Mouse (Mus musculus): Measurements from ENCODE around the gene Slc39a13. TPM values are rescaled to one million over a fixed set of nuclear protein-coding genes. Genes with fewer than 3 reads are reported as not detected.

Slc39a13 gene
- total RNA-seq, 2 experiments from 2014 or later, result 16.9 to 19.9 TPM

DNA sequence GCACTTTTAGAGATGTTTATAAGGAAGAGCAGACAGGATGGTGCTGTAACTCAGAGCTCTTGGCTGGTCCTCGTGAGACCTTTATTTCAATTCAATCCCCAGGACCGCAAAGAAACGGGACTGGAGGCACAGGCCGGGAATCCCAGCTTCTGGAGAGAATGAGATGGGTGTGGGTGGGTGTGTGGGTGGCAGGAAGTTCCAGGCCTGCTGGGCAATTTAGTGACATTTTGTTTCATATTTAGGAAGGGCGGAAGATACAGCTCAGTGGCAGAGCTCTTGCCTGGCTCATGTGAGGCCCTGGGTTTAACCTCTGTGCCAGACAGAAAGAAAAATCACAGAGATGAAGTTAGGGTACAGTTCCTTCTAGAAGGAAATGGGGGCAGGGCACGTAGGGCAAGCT, 20.0 kb upstream of the Slc39a13 start:
- DNase-seq (ENCODE audit: low spot score), result no peak

DNA sequence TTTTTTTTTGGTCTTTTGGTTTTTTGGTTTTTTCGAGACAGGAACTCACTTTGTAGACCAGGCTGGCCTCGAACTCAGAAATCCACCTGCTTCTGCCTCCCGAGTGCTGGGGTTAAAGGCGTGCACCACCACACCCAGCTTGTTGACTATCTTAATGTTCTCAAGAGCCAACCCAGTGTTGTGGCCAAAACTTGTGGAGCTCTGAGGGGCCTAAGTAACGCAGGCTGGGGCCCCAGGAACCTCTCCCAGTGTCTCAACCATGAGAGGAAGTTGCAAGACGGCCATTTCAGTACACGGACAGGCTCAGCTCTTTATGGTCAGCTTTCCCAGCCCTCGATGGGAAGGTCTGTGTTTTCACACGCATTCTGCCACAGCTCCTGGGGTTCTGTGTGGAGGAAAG, 18.8 kb upstream of the Slc39a13 start:
- no peak for DNase-seq (ENCODE audit: low spot score)

DNA sequence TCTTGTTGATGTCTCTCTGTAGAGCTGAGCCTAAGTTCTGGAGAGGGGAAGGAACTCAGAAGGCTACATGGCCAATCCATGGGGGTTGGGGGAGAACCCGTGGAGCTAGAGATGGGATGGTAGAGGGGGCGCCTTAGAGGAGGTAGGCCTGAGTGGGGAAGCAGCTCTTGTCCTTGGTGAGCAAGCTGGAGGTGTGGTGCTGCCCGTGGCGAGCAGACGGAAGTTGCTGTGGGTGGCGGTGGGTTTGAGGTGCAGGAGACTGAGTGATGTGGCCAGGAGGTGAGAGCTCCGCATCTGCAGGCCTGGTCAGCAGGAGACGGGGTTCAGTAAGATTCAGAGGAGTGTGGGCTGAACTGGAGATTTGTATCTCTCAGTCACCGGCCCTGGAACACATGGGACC, 17.2 kb upstream of the Slc39a13 start:
- no peak for DNase-seq (ENCODE audit: low spot score)

DNA sequence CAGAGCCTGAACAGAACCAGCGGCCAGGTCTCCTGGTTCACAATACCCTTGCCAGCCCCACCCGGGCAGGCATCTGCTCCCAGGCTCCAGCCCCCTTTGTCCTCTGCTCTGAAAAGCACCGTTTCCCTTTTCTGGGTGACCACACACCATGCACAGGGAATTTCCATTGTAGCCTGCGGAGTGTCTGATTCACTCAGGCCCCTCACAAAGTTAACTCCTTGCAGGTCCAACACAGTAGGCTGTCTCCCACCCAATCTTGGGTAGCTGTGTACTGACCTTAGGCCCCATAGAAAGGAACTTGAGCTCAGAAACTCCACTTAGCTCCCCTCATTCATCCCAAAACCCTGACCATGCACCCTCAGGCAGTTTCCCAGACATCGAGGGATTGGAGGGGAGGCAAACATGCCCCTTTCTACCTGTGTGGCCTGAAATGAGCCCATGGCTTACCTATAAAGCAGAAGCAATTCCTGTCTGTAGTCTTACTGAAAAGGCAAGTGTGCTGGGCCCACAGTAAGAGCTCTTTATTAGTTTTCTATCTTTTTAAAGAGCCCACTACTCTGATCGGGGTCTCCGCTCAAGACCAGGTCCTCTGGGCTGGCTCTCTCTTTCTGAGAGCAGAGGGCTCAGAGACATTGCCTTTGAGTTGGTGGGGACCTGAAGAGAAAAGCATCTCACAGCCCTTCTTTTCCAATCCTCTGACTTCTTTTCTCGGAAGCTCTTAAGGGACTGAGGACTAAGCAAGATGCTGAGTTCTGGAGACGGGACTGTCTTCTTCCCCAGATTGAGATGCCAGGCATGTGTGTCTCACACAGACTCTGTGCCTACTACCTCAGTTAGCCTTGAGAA, 16.4 kb upstream of the Slc39a13 start:
- DNase-seq (ENCODE audit: low spot score), result no peak

DNA sequence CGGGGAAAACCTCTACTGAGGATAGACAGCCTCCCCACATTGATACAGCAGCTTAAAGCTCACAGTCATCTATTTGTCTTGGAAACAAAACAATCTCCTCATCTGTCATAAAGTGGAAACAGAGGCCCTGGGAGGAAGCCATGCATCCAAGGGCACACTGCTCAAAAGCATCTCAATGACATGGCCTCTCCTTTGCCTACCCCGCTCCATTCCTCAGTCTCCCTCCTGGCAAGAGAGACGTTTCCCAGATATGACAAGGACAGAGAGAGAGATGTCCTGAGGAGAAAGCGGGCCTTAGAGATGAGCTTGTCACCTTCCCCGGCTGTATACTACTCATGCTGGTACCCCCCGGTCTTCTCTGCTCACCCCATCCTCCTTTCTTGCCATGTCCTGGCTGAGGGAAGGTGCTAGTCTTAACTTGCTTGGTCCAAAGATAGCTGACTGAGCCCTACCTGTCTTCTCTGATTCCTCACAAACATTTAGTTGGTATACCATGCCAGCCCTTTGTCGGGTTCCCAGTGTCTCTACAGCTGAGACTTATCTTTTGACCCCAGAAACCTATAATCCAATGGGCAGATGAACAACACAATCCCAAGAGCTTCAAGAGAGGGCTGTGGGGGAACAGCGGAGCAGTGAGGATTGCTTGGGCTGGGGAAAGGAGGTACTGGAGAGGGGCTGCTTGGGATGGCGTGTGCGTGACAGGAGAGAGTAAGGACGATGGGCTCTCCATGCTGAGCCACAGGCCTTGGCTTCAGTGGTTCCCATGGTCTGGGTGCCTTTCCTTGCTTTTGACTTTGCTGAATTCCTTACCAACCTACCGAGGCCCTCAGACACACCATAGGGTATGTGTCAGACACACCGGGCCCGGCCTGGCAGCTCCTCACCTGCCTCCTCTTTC, 15.5 kb upstream of the Slc39a13 start:
- no peak for DNase-seq (ENCODE audit: low spot score)

DNA sequence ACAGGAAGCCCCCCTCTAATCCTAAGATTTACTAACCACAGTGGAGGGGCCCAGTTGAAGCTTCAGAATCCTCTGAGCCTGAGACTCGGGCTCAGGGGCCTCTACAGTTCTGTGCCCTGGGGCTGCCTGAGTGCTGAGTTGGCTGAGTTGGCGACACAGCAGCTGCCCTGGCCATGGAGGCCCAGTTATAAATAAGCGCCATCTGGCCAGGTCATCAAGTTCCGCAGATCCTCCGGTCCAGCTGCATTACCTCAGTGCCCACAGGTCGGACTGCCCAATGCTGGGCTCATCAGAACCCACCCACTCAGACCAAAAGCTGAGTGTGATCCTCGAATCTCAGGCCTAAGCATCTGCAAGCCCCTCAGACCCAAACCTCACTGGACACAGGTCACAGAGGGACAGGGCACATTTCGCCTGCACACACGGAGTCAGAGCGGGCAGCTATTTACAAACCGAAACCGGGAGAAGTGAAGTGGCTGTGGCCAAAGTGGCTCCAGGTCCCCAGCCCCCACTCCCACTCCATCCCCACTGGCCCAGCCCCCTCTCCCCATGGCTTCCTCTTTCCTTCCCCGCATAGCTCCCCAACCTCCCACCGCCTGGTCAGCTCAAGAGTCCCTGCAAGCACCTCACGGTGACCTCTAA, 14.1 kb upstream of the Slc39a13 start:
- DNase-seq (ENCODE audit: low spot score), result peak; percentile 81

DNA sequence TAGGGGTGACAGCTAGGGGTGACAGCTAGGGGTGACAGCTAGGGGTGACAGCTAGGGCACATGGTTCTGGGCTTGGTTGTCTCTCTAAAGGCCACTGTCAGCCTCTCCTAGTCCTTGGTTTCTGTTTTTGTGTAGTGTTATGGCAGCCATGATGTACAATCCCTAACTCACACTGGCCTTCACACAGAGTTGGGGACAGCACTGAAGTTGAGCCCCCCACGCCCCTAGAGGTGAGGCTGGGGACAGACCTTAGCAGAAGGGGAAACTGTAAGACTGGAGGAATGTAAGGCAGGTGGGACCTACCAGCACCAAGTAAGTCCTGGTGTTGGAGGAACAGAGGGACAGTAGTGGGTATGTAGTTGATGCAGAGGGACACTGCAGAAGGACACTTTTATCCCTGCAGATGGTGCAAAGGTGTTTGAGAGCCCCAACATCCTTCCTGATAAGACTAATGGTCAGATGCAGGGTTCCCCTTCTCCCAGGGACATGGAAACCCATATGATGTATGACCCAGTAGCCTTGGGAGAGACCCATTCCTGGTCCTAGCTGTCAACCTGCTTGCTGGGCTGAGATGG, 13.2 kb upstream of the Slc39a13 start:
- DNase-seq (ENCODE audit: low spot score), result no peak

DNA sequence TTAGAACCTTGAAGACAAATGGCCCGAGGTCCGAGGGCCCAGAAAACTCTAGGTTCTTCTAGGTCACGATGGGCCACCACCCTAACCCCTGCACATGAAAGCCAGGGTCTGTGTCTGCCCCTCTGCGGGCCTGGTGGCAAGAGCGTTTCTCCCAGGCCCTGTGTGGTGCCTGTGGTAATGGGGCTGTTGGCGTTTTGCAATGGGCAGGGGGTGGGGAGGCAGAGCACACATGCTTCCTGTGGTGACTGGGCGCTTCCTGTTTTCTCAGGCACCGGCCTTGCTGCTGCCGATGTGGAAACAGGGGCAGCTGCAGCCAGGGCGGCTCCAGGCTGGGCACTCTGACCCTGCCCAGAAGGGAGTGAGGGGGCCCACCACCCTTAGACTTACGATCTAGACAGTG, 12.6 kb upstream of the Slc39a13 start:
- DNase-seq (ENCODE audit: low spot score), result no peak

DNA sequence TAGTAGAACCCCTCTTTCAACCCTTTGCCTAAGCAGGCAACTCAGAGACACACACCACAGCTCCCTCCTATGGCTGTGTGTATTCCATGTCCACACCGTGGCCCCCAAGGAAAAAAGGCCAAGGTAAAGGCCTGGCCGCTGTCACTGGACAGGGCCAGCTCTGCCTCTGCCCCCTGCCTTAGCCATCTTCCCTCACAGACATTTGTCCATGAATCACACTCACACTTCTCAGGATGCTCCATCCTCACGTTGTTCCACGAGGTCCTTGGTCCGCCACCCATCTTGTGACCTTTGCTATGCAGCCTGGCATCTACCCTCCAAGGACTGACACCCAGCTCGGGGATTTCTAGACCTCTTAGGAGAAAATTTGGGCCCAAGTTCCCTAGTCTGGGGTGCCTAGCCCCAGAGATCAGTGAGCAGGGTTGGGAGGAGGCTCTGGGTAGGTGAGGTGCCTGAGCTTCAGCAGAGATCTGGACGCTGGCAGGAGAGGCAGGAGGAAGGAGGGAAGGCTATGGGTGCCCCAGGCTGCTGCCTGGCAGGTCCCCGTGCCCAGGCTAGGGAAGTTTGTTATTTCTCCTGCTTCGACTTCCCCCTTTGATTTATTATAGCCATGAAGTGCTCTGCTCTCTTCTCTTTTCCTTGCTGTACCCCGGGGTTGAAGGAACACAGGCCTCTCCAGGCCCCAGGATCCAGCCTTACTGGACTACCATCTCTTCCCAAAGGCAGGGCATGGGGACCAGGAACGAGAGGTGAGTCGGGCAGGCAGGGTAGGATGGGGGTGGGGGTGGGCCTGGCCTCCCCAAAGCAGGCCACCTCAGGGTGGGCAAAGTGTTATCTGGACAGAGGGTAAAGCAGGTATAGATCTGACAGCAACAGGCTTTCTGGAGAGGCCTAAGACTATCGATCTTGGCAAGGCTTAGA, 11.8 kb upstream of the Slc39a13 start, which contains the start of gene Spi1:
TSS of gene Spi1 (plus strand) at position 616 of the 921 bp plus-strand sequence.
- no peak for DNase-seq (ENCODE audit: low spot score)

DNA sequence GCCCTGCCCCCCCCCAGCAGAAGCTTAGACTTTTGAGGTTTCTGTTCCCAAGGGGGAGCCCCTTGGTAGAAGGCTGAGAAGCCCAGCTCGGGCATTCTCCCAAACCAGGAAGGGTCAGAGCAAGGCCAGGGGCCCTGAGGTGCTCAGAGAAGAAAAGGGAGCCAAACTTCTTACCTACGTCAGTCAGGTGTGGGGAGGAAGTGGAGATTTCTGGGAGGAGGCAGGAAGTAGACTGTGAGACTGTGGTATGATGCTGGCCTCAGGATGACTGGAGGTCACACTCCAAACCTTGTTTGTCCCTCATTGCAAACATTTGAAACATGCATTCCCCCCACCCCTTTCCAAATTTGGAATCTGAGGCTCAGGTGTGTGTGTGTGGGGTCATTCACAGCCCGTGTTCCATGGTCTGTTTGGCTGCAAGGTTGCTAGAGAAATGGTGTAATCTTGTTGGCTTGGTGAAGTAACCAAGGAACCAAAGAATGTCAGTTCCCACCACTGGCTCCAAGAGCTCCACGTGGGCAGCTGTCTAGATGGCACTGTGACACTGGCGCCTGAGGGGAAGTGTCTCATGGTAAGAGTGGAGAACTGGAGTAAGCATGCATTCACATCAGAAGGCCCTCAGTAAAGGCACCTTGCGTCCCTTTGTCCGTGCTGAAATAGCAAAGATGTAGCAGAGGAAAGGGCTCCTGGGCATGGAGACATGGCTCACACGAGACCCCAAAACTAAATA, 10.7 kb upstream of the Slc39a13 start:
- no peak for DNase-seq (ENCODE audit: low spot score)

DNA sequence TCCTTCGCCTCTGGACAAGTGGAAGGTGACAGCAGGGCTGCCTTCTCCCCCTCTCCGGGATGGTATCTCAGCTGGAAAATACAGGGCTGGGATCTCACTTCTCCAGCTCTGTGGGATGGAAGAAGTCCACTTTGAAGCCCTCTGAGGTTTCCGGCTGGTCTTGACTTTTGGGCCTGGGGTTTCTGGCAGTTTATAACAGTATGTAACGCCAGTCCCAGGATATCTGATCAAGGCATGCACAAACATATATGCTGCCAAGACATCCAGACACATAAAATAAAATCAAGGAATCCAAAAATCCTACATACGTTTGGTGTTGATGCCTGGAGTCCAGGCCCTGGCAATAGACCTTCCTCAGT, 8.8 kb upstream of the Slc39a13 start:
- DNase-seq (ENCODE audit: low spot score), result no peak

DNA sequence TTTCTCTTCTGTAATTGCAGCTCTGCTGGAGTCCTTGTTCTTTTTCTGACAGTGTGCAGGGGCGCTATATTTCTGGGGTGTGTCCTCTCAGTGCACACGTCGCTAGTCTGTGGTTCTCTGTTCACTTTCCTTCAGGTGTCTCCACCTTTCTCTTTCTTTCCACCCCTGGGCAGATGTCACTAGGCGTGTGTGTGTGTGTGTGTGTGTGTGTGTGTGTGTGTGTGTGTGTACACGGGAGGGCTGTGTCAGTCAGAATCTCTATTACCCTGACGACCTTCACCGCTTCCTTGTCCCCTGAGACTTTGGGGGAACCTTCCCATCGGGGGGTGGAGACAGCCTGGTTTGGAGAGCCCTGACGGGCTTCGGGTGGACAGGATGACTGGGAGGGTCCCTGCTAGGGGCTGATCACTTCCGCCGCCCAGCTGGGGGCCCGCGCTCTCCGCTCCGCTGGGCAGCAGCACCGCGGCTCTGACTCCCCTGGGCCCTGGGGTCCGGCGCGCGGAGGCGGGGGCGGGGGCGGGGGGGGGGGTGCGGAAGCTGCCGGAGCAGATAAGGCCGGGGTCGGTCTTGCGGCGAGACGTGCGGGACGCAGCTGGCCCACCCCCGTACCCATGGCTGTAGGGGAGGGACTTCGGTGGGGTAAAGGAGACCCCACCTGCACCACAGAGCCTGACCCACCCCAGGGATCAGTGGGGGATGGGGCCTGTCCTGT, 8.3 kb upstream of the Slc39a13 start:
- DNase-seq (ENCODE audit: low spot score), result no peak

DNA sequence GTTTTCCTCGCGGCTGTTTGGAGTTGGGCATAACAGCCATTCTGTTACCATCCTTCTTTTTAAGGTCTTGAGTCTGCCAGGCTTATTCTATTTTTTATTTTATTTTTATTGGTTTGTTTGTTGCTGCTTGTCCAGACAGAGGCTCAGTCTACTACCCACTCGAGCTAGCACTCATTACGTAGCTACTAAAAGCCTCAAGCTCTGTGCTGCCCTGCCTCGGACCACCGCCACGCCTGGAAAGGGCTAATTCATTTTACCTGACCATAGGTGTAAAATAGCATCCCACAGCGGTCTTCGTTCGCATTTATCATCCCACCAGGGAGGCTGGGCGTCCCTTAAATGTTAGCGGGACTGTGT, 7.7 kb upstream of the Slc39a13 start:
- DNase-seq (ENCODE audit: low spot score), result no peak

DNA sequence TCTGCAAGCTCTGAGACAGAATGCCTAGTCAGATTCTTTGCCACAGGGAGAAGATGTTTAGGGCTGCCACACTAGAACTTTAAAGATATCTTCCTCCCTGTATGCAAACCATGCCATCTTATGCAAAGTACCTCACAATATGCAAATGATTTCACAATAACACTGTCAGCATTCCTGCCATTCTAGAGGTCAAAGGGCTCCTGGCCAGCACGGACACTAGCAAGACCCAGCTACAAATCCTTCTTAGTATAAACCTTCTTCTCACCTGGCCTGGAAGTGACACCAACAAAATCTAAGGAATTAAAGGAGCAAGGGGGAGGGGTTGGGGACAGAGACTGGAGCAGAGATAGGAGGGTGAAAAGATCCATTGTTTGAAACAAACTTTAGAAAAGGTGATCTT, 1.9 kb upstream of the Slc39a13 start:
- no peak for DNase-seq (ENCODE audit: low spot score)

DNA sequence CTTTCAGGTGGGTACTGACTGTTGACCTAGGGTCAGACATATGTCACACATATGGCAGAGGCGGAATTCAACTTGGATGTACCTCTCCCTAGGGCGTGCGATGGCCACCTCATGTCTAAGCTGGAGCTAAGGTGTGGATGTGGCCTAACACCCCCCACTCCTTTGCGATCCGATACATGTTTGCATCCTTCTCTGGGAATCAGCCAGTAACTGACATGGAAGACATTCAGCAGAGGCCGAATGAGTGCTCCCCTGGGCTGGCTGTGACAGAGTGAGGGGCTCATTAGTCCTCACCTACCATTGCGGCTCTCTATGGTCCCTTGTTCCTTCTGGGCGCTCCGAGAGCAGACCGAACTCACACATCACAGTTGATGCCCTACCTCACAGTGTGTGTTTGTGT, 842 bp upstream of the Slc39a13 start:
- DNase-seq (ENCODE audit: low spot score), result no peak

DNA sequence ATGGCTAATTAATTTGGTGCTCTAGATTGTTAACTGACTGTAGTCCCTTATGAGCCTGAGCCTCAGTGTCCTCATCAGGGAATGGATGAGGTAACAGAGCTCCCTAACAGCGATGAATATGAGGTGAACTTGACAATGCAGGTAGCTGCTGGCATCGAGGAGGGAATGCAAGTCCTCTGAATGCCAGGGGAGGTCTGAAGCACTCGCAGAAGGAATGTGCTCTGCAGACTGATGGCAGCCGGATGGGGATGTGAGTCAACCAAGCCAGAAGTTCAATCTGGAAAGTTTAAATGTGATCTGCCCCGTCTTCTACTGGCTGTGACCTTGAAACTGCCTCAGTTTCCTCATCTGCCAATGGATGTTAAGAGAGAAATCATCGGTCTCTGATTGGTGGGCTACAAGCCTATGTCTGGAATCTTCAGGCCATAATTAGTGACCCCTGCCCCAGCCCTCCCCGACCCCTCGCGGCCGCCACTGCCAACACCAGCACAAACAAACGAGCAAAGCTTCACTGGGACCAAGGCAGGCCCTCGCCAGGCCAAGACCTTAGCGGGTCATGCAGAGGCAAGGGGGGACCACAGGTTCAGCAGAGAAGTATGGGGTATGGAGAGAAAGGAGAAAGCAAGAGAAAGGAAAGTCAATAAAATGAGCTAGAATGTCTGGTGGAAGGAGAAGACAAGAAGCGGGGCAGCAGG, 764 bp downstream of the Slc39a13 start:
- no peak for DNase-seq (ENCODE audit: low spot score)

DNA sequence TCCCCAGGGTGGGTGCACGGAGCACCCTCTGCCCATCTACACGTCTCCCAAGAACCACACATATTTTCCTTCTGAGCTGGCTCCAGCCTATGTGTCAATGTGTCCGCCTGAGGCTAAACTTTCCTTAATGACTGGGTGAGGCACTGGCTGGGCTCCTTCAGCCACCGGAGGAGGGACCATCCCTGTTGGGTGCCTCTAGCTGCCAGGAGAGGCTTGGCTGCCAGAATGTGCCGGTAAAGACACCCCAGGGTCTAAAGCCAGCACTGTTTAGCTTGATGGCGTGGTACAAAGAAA, 1.4 kb downstream of the Slc39a13 start:
- DNase-seq (ENCODE audit: low spot score), result no peak

DNA sequence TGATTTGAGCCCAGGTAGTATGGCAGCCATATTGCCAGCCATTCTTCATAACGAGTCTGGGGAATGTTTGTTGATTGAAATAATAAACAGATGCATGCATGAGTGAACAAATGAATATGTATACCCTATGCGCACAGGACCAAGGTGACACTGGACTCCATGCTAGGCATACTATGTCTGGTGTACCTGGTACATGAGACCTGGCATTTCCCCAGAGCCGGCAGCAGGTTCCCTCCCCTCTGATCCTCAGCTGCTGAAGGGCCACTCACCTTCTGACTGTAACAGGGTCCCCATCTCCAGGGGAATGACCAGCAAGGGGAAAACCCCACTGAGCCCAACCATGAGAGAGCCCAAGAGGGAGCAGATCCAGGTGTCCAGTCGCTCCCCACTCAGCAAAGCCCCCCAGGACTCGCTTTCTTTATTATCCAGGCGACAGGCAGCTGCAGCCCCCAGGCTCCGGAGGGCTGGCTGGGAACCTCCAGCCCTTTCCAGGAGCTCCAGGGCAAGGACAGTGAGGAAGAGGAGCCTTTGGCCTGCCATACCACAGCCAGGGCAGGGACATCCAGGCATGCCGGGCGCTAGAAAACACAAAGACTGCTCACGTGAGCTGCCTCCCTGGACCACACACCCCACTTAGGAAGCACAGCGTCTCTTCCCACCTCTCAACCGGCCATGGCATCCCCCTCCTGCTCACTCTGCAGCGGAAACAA, 1.9 kb downstream of the Slc39a13 start:
- no peak for DNase-seq (ENCODE audit: low spot score)
